Mouse (Mus musculus) embryonic fibroblast, embryonic 13.5 days (primary cell): ENCODE data around the gene Wnt3a. TPM values are rescaled to one million over a fixed set of nuclear protein-coding genes. Genes with fewer than 3 reads are reported as not detected.
A peak's percentile ranks its signal among the peaks of the same experiment; 100 is the strongest.

Experiments used
- H3K27ac ChIP-seq: 2 replicates; pipeline ENCODE4 v1.5.1; 2012; ENCODE audit warnings: low read length, control low read depth, inconsistent platforms; ENCODE audit not compliant: insufficient read depth
- H3K4me1 ChIP-seq: 2 replicates; pipeline ENCODE4 v1.6.1; 2011; ENCODE audit warnings: low read length; ENCODE audit not compliant: control insufficient read depth, insufficient read depth
- H3K4me3 ChIP-seq: 2 replicates; pipeline ENCODE4 v1.5.1; 2011; ENCODE audit warnings: mild to moderate bottlenecking, control low read depth, low read length; ENCODE audit not compliant: insufficient read depth
- CTCF ChIP-seq: IDR thresholded peaks from 2 replicates; pipeline ENCODE4 v1.5.1; 2011; ENCODE audit warnings: mild to moderate bottlenecking, control low read depth, low read length, moderate library complexity, borderline replicate concordance; ENCODE audit not compliant: insufficient read depth
- POLR2A ChIP-seq: IDR thresholded peaks from 2 replicates; pipeline ENCODE4 v1.6.1; 2011; ENCODE audit warnings: low read depth, mild to moderate bottlenecking, control low read depth, low read length, moderate library complexity
- polyA plus RNA-seq: library from polyadenylated mRNA; stranded (reverse); fragments of >200 nt; gene quantifications from 2 replicates; pipeline ENCODE4 v1.2.4, GENCODE M21; 2011; ENCODE audit warnings: low read depth; ENCODE audit not compliant: missing spikeins, insufficient read length

Wnt3a gene
- polyA plus RNA-seq, 1 experiment, result not detected

- no peak overlapping the region for H3K4me3 ChIP-seq
- no peak overlapping the region for H3K27ac ChIP-seq
- no peaks in the 10 kb centered on the region for H3K4me1 ChIP-seq
- 0 out of 2 replicates have a peak, but pooled peaks have one; percentile 9 for TF ChIP-seq CTCF
- TF ChIP-seq POLR2A, result no peak
Observed at GRCm38 (mm10) chr11:59300185-59300584, 9.6 kb upstream of the Wnt3a start.

GRCm38 (mm10) chr11:59297941-59298340 is 7.4 kb upstream of the Wnt3a start:
- Histone ChIP-seq H3K4me3 (no peak overlapping the region), H3K4me1 (no peaks in the 10 kb centered on the region), H3K27ac (no peak overlapping the region)
- TF ChIP-seq POLR2A, result no peak
- TF ChIP-seq CTCF, result no peak

GRCm38 (mm10) chr11:59293616-59294015 is 3.1 kb upstream of the Wnt3a start:
- Histone ChIP-seq H3K27ac (no peak overlapping the region), H3K4me3 (no peak overlapping the region), H3K4me1 (0 out of 2 replicates have a peak, but pooled peaks cover 2% of the 10 kb centered on the region)
- TF ChIP-seq POLR2A (no peak), CTCF (peak; percentile 64; the same call in 1 of the 2 replicates)

- Histone ChIP-seq H3K27ac (no peak overlapping the region), H3K4me1 (0 out of 2 replicates have a peak, but pooled peaks cover 2% of the 10 kb centered on the region), H3K4me3 (no peak overlapping the region)
- TF ChIP-seq POLR2A (no peak), CTCF (no peak)
Observed at GRCm38 (mm10) chr11:59289706-59290105, 846 bp downstream of the Wnt3a start.

GRCm38 (mm10) chr11:59284146-59284545 is 6.4 kb downstream of the Wnt3a start:
- no peak overlapping the region for H3K27ac ChIP-seq
- H3K4me3 ChIP-seq, result no peak overlapping the region
- no peaks in the 10 kb centered on the region; the same call in 1 of the 2 replicates for H3K4me1 ChIP-seq
- TF ChIP-seq CTCF (no peak), POLR2A (no peak)

GRCm38 (mm10) chr11:59282933-59283332 is 7.6 kb downstream of the Wnt3a start:
- Histone ChIP-seq H3K4me1 (no peaks in the 10 kb centered on the region; the same call in 1 of the 2 replicates), H3K27ac (no peak overlapping the region), H3K4me3 (no peak overlapping the region)
- no peak for TF ChIP-seq CTCF
- TF ChIP-seq POLR2A, result no peak

GRCm38 (mm10) chr11:59282111-59282510 is 8.4 kb downstream of the Wnt3a start:
- no peaks in the 10 kb centered on the region; the same call in 1 of the 2 replicates for H3K4me1 ChIP-seq
- no peak for TF ChIP-seq CTCF
- no peak for TF ChIP-seq POLR2A
- no peak overlapping the region for H3K4me3 ChIP-seq
- no peak overlapping the region for H3K27ac ChIP-seq

GRCm38 (mm10) chr11:59278047-59278446 is 12.5 kb downstream of the Wnt3a start:
- Histone ChIP-seq H3K27ac (no peak overlapping the region), H3K4me3 (no peak overlapping the region), H3K4me1 (no peaks in the 10 kb centered on the region; the same call in 1 of the 2 replicates)
- no peak for TF ChIP-seq CTCF

GRCm38 (mm10) chr11:59276877-59277276 is 13.7 kb downstream of the Wnt3a start:
- no peak for TF ChIP-seq POLR2A
- no peak for TF ChIP-seq CTCF
- H3K27ac ChIP-seq, result no peak overlapping the region
- H3K4me3 ChIP-seq, result no peak overlapping the region
- no peaks in the 10 kb centered on the region for H3K4me1 ChIP-seq

GRCm38 (mm10) chr11:59274184-59274583 is 16.4 kb downstream of the Wnt3a start:
- no peak overlapping the region for H3K4me3 ChIP-seq
- TF ChIP-seq CTCF (no peak), POLR2A (no peak)
- no peak overlapping the region for H3K27ac ChIP-seq
- H3K4me1 ChIP-seq, result no peaks in the 10 kb centered on the region

- no peak overlapping the region for H3K27ac ChIP-seq
- no peak for TF ChIP-seq POLR2A
- TF ChIP-seq CTCF, result no peak
- no peak overlapping the region for H3K4me3 ChIP-seq
- no peaks in the 10 kb centered on the region for H3K4me1 ChIP-seq
Observed at GRCm38 (mm10) chr11:59266727-59267126, 23.8 kb downstream of the Wnt3a start.
